Mouse (Mus musculus) adrenal gland, adult 2 months (tissue): ENCODE measurements around the gene Cluh. TPM values are rescaled to one million over a fixed set of nuclear protein-coding genes. Genes with fewer than 3 reads are reported as not detected.

Experiments used
- DNase-seq: peaks from one replicate; pipeline ENCODE4 v3.0.0; 2021
- long read RNA-seq: library from polyadenylated mRNA; stranded (forward); transcript quantifications from one replicate; pipeline ENCODE4 v2.0.0, GENCODE M21; 2021
- polyA plus RNA-seq: library from polyadenylated mRNA; depleted of rRNA; stranded (reverse); fragments of >200 nt; gene quantifications from 2 replicates; pipeline ENCODE4 v1.2.3, GENCODE M21; 2012; rRNA removed
- total RNA-seq, 2 experiments: library from RNA; stranded (reverse); gene quantifications; 2 replicates each; pipeline ENCODE4 v1.2.3; 2021

Gene Cluh
- total RNA-seq (100 to 1,000 TPM; 190 to 247 TPM), polyA plus RNA-seq (134 and 163 TPM in 2 replicates)
- long read RNA-seq, full-length matches to known transcripts = 65 of 160 reads
- long read RNA-seq, partial matches to known transcripts = 74 of 160 reads
- long read RNA-seq, other reads (novel, unspliced or antisense) = 21 of 160 reads

DNA sequence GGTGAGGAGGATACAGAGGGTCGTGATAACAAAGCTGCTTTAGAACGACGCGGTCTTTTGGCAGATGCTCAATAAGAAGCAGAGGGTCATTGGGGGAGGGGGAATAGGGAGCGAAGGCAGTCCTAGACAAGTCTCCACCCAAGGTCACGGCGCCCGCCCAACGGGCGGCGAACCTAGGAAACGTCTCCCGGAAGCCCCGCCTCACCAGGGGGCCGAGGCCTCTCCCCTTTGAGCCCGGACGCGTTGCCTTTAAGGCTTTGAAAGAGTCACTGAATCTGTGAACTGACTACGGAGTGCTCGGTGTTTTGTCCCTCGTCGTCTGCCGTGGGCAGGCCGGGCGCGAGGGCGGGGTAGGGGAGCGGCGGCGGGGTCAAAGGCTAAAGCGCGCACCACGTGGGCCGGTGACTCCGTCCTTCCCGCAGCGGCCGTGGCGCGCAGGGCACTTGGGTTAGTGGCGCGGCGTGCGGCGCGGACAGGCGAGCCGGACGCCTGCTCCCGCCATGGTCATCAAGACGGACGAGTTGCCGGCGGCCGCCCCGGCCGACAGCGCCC, at the start of gene Cluh:
Gene Cluh (plus strand): TSS at position 401 of the 552 bp plus-strand sequence.
- peak; percentile 99 for DNase-seq

DNA sequence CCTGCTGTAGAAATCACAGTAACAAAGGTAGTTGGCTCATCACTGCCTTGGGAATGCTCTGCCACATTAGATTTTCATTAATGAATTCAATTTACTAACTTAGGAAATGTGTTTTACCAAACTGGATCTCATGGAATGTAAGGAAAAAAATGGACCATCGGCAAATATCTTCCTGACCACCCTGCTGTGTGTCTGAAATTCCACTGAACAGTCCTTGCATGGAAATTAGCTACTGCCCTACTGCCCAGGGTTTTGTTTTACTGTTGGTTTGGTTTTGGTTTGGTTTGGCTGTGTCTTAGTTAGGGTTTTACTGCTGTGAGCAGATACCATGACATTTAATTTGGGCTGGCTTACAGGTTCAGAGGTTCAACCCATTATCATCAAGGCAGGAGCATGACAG, 47.0 kb upstream of the Cluh start:
- no peak for DNase-seq

DNA sequence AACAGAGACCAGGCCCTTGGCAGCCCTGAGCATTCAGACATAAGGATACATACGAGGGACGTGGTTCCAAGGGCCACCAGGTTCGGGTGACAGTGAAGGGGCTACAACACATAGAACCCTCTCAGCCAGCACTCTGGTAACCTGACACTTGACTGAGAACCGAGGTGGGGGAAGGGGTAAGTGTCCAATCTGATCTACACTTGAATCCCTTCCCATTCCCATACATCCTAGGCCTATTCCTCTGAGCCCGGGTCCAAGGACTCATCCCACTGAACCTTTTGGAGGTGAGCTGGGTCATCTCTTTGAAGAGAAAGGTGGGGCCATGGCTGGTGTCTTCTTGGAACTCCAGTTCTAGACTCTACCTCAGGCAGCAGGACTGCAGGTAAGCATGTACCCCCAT, 39.2 kb upstream of the Cluh start:
- no peak for DNase-seq

DNA sequence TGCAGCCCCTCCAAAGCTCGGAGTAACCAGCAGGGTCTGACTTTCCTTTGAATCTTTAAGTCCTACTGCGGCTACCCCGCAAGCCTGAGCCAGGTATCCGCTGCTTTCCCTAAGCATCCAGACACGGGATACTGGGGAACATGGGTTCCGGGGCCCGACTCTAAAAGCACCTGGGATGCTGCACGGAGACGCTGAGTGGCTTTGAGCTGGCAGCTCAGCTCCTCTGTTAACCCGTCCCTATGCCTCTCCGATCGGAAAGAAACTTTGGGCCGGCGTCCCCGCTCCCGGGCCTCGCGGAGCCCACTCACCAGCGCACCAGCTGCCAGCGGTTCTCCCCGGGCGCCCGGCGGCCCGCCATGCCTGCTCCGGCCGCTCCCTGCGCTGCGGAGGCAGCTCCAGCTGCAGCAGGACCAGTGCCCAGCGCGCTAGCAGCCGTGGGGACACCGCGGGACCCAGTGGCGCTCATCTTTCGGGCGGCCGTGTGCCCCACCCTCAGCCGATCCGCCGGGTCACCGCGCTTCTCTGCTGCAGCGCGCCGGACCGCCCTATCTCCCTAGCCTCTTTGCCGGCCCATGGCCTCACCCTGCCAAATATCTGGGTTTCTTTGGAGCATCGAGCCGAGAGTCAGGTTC, 38.6 kb upstream of the Cluh start, which contains the start of gene Rap1gap2:
Gene Rap1gap2 (minus strand): TSS at position 371 of the 632 bp plus-strand sequence.
- DNase-seq = peak; percentile 37

DNA sequence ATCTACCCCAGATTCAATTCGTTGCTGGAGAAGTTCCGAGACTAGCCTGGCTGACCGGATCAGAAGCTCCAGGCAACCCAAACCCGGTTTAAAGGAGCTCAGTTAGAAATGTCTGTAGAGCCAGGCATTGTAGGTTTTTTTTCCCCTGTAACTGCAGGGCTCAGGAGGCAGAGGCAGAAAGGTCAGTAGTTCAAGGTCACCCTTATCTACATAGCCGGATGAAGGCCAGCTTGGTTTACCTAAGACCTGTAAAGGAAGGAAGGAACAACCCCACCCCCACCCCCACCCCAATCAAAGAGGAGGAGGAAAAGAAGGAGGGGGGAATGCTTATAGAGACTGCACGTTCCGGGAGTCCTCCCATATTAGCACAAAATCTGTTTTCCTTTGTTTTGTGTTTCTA, 37.9 kb upstream of the Cluh start:
- no peak for DNase-seq

DNA sequence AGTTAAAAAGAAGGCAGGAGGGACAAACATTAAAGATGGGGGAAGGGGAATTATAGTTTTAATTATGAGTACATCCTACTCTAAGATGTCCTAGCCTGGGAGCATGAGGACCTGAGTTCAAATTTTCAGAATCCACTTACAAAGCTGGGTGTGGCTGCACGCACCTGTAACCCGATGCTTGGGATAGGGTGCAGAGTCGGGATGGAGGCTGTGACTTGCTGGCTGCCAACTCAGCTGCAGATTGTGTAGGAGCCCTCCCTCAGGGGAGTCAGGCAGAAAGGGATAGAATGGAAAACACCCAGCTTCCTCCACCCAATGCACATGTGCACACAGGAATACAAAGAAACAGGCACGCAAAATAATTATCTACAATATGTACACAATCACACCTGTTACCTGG, 35.9 kb upstream of the Cluh start:
- no peak for DNase-seq

DNA sequence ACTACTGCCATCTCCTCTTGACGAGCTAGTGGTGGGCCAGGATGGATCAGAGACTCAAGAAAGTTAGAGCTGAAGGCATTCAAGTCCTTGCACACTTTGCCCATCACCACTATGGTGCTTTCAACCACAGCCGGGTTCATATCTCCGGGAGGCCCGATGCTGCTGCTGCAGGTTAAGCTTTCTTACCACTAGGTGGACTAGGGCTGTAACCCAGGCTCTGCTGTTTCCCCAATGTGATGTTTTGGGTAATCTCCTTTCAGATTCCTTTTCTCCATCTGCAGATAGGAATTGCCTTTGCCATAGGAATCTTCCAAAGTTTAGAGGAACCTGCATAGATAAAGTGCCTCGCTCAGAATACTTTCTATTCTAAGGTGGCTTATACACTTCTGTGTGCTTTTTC, 33.7 kb upstream of the Cluh start:
- DNase-seq = no peak

DNA sequence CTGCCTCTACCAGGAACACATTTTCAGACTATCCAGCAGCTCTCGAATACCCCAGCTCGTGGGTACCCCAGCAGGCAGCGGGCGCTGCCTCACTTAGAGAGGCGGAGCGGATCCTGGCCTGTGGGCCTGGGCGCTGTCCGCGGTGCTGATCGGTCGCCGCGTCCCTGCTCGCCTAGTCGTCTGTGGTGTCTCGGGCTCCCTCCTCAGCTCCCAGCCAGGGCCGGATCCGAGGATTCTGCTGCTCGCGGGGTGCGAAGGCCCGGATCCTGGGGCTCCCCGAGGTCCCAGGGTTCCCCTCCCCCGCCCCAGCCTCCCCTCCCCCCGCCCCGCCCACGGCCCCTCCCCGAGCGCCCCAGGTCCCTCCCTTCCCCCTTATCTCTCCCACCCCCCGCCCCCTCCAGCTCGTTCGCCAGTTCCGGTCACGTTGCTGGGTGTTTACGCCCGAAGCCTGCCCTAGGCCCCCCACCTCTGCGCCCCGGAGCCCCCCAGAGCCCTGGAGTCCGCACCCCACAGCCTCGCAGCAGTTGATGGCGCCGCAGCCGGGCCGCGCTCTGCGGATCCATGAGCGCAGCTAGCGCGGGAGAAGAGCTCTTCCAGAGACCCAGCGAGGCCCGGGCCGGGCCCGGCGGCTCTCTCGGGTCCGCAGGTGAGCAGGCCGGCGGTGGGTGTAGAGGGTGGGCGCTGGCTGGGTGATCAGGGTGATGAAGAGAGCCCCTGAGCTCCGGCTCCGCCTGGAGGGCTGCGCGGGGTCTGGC, 29.9 kb upstream of the Cluh start, which contains the start of gene Ccdc92b:
Gene Ccdc92b (plus strand): TSS at position 405 of the 755 bp plus-strand sequence.
- peak; percentile 89 for DNase-seq

DNA sequence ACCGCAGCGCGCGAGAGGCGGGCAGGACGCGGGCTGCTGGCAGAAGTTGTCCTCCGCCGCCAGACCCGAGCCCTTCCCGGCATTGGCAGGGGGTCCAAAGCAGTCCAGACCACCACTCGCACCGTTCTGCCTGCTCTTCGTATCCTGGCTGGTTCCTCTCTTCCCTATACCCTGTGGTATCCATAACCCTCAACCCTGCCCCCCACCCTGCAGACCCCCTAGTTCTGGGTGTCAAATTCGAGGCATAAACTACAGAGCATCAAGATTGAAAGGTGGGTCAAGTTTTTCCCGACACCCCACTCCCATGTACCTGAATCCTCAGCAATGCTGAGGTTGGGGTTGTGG, 29.4 kb upstream of the Cluh start:
- DNase-seq = no peak

DNA sequence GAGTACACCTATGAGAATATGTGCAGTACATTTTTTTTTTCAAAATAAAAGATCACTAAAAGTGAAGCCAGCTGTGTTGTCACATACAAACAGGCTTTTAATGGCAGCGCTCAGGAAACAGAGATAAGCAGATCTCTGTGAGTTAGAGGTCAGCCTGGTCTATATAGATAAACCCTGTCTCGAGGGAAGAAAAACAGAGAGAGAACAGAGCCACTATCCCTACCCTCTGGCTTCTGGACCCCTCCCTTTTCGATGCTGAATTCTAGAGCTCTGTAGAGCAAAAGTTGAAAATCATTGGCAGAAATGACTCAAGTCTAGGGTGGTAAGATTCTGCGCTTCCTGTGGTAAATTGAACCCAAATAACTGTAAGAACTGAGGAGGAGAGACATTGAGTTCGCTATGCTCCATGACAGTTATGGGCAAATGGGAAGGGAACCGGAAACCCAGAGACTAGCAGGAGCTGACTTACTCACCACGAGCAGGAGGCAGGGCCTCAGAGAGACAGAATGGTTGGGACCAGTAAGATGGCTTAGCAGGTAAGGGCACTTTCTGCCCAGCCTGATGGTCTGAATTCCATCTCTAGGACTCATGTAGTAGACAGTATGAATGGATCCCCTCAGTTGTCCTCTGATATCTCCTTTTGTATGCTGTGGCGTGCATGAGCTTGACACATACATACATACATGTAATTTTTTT, 27.2 kb upstream of the Cluh start:
- no peak for DNase-seq

DNA sequence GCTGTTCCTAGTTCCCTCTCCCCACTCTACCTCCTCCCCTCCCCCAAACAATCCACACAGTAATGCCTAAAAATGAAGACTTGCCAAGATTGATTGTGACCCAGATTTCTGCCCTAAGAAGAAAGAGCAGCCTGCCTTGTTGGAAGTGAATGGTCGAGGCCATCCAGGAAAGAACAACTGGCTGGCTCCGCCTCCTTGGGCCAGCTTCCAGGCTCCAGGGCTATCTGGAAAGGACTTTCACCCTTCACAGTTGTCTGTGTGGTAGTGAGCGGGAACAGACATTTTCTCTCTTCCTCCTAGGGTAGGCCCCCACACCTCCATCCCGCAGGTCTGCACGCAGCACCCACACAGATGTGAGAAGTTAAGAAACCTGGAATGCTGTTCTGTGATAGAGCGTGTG, 25.6 kb upstream of the Cluh start:
- peak; percentile 72 for DNase-seq

DNA sequence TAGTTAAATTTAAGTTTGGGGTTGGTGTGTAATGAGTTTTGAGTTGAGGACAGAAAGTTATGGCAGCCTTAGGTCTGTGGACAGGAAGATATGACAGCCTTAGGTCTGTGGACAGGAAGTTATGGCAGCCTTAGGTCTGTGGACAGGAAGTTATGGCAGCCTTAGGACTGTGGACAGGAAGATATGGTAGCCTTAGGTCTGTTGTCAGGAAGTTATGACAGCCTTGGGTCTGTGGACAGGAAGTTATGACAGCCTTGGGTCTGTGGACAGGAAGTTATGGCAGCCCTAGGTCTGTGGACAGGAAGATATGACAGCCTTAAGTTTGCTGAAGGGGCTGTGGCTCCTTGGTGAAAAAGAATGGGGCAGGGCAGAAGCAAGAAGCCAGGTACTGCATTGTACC, 24.0 kb upstream of the Cluh start:
- no peak for DNase-seq

DNA sequence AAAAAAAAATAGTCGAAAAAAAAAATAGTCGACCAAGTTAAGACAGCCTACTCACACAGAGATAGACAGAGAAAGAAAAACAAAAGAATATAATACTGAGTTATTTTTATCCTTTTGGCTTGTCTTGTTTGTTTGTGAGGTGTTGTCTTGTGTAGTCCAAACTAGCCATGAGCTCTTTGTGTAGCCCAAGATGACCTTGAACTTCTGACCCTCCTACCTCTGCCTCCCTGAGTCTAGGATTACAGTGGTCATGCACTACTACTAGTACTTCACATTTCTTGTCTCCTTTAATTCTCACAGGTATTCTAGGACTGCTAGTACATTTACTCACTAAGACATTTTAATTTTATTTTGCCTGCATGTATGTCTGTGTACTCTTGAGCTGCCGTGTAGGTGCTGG, 21.8 kb upstream of the Cluh start:
- DNase-seq = no peak

DNA sequence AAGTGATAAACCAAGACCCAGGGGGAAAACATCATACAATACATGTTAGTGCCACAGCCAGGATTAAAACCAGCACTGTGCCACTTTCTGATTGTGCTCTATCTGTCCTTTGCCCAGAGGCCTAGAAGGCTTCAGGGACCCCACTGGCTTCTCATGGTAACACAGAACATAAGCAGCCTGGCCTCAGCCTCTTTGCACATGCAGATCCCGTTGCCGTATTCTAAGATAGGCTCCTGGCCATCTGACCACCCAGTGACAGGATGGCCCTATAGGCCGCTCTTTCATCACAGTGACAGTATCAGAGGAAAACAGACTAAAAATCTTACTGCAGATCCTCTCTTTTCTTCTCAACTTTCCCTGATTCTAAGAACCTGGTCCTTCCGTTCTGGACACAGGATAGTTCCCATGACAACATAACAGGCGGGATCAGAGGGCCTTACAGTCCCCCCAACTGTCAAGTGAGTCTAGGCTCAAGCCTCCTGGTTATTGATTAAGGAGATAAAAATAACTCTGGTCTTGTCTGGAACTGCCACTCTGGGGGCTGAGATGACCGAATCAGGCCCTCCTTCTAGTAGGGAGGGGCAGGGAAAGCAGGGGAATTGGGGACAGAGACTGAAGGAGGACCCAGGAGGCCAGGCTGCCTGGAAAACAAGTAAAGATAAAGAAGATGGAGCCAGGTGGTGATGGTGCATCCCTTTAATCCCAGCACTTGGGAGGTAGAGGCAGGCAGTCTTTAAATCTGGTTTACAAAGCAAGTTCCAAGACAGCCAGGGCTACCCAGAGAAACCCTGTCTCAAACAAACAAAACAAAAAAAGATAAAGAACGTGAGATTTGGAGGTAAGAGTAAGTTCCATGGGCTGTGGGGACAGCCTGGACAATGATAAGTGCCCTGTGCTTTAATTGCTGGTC, 17.2 kb upstream of the Cluh start:
- no peak for DNase-seq

DNA sequence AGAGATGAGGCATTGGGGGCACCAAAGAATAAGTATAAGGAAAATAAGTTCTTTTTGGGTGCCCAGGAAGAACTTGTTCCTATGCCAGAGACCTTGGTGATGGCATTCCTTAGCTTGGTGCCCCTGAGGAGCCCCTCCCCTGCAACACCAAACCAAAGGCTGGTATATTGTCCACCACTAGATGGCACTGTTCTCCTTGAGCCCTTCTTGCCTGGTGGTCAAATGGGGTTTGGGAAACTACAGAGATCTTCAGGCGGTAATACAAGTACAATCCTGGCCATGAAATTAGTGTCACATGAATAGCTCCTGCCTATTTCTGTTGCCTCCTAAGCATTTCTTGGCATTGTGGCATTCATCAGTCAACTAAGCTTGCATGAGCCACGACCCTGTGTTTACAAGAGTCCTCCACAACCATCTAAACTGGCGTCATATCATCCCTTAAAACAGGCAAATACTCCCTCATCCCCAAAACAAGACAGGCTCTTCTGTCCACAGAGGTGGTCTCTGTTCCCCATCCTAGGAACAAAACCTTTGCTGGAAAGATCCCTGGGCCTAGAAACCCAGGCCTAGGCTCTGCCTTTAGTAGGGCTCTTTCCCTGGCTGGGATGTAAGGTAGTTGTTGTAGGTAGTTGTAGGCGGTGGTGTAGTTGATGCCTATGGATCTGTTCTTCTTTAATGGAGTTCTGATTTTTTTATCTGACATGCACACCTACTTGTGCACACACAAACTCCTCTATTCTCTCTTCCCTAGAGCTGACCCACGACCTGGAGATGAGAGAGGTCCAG, 14.6 kb upstream of the Cluh start:
- DNase-seq = peak; percentile 67

DNA sequence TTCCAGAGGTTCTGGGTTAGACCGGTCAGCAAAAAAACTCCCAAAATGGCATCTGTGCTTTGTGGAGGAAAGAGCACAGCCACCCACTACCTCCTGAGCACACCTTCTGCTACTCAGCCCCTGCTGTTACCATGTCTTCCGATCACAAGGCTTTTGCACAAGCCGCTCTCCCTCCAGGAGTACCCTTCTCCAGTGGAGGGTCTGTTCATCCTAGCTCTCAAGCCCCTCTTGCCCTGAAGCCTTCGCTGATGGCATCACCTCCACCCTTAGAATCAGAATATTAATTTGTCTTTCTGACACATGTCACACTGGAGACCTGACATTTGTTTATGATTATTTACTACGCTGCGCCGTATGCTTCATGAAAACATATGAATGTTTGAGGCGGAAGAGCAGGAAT, 11.8 kb upstream of the Cluh start:
- no peak for DNase-seq

DNA sequence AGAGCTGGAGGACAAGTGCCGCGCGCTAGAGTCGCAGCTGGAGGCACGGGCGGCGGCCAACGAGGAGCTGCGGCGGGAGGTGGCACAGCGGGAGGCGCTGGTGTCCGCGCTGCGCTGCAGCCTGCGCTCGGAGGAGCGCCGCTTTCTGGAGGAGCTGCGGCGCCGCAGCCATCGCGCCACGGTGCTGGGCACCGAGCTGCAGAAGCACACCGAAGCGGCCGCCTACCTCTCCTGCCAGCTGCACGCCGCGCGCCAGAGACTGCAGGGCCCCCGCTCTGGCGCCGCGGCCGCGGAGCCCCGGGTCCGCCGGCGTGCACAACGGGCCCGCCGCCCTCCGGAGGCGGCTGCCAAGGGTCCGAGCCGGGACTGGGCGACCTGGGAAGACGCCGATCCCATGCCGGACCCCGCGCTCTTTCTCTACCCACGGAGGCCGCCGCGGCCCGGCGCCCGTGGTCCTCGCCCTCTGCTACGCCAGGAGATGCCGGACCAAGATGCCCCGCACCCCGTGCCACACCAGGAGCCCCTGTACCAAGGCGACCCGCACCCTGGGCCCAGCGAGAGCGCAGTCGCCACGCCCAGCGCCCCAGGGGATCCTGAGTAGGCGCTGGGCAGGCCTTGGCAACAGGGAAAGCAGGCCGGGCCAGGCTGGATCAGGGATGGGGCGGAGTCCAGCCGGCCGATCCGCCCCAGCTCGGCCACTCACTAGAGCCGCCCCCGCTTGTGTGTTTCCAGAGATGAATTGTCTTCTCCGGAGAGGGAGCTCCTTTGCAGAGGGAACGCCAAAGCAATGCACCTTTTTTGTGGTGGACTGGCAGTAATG, 11.1 kb upstream of the Cluh start:
- DNase-seq = peak; percentile 93

DNA sequence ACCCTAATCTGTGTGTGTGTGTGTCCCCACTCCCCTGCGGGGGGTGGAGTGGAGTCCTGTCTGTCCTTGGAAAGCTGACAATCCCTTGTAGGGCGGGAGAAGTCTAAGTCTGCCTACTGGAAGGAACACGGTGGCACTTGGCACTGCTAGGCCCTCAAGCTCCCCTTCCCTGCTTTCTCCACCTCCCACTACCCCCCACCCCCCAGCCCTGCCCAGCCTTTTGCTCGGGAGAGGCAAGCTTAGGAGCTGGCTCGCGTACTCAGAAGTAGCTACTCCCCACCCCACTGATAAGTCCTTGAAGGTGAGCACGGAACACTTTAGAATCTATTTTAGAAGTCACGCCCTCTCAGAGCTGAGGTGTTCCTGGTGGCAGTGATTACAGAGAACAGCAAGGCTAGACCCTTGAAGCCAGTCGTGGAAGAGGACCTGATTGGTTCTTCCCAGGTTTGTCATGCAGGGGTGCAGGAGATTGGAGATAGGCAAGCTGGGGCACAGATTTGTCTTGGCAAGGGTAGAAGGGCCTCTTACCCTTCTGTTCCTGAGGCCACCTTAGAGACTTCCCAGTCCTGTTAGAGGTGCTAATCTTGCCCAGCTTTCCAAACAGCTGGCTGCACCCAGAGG, 10.4 kb upstream of the Cluh start:
- DNase-seq = no peak

DNA sequence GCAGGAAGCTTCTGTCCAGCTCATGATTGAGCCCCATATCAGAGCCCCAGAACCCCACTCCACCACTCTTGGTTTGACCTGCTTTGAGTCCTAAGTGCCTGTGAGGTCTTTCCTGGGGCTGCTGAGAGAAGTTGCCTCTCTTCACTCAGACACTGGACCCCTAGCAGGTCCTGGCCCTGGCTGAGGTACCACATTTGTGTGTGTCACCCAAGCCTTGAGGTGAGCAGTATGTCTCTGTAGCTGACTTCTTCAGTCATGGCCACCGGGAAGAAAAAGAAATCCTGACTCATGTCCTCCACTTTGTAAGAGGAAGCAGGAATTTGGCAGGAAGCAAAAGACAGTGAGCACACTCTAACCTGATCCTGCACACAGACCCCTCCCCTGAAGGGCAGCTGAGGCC, 9.7 kb upstream of the Cluh start:
- no peak for DNase-seq
